Mouse (Mus musculus): ENCODE data around the gene Smco3. TPM values are rescaled to one million over a fixed set of nuclear protein-coding genes. Genes with fewer than 3 reads are reported as not detected.

Smco3 gene
- polyA plus RNA-seq, 1 experiment = not detected

DNA sequence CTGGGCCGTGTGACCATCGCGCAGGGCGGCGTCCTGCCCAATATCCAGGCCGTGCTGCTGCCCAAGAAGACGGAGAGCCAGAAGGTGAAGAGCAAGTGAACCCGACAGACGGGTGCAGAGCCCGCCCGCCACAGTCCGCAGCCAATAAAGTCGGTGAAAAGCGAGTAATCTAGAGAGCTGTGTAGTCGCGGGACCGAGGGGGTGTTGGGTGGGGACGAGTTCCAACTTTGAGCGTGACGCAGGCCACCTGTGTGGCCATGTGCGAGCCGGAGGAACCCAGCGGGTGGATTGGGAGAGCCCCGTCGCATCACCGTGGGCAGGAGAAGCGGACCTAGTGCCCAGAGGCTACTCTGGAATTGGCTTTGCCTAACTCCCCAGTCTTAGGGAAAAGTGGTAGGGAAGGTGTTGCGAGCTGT lies 26.6 kb downstream of the Smco3 start:
- DNase-seq (ENCODE audit: low read depth in 1 of 2, low spot score in 2 of 2) = peak in 1 of 2 experiments; percentile 29
- WGBS = 1% methylated on average over 28 of the region's 28 CpGs
- Histone ChIP-seq H3K4me3 (ENCODE audit: extremely low read depth, insufficient read depth, insufficient read length) (peak overlapping the region; percentile 88), H3K27ac (ENCODE audit: insufficient read depth, low read length) (peak overlapping the region; percentile 85), H3K27me3 (ENCODE audit: control insufficient read depth, insufficient read depth, low read length) (no peaks in the 10 kb centered on the region), H3K4me1 (ENCODE audit: control insufficient read depth, insufficient read depth, insufficient read length) (peaks cover 6% of the 10 kb centered on the region; the same call in 1 of the 2 replicates), H3K36me3 (ENCODE audit: control insufficient read depth, insufficient read depth, low read length) (peaks cover 7% of the 10 kb centered on the region)
- TF ChIP-seq CTCF (IDR thresholded peaks at IDR 0.05; ENCODE audit: extremely low read depth, insufficient read depth, insufficient read length, insufficient replicate concordance) = no peak
- TF ChIP-seq POLR2A (IDR thresholded peaks at IDR 0.05; ENCODE audit: low read depth, low read length) = no peak

DNA sequence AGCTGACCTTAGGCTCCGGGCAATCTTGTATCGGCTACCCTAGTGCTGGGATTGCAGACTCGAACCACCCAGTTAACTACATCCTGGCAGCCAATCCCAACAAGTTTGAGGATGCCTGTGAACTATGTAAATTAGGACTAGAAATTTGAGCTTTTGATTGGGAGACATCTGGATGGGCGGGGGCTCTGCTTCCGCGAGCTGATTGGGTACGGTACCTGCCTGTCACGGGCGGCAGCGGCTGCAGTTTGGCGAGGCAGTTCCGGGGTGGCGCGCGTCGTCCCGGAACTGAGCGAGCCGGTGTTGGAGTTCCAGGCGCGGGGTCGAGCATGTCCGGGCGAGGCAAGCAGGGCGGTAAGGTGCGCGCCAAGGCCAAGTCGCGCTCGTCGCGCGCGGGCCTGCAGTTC lies 27.2 kb downstream of the Smco3 start, which contains the start of gene H2afj:
H2afj (plus strand) TSS at position 231 of the 404 bp plus-strand sequence.
- H3K27me3 ChIP-seq (ENCODE audit: control insufficient read depth, insufficient read depth, low read length) = no peaks in the 10 kb centered on the region
- H3K27ac ChIP-seq (ENCODE audit: insufficient read depth, low read length) = peak within 1 kb of the TSS; percentile 85
- H3K4me3 ChIP-seq (ENCODE audit: extremely low read depth, insufficient read depth, insufficient read length) = peak within 1 kb of the TSS; percentile 88
- DNase-seq (ENCODE audit: low read depth in 1 of 2, low spot score in 2 of 2) = peak; percentile 92 to 98
- peaks cover 6% of the 10 kb centered on the region; the same call in 1 of the 2 replicates for H3K4me1 ChIP-seq (ENCODE audit: control insufficient read depth, insufficient read depth, insufficient read length)
- peaks cover 5% of the 10 kb centered on the region for H3K36me3 ChIP-seq (ENCODE audit: control insufficient read depth, insufficient read depth, low read length)
- no peak for TF ChIP-seq CTCF (IDR thresholded peaks at IDR 0.05; ENCODE audit: extremely low read depth, insufficient read depth, insufficient read length, insufficient replicate concordance)
- TF ChIP-seq POLR2A (IDR thresholded peaks at IDR 0.05; ENCODE audit: low read depth, low read length) = peak; percentile 88
- 1% methylated on average over 34 of the region's 34 CpGs for WGBS

DNA sequence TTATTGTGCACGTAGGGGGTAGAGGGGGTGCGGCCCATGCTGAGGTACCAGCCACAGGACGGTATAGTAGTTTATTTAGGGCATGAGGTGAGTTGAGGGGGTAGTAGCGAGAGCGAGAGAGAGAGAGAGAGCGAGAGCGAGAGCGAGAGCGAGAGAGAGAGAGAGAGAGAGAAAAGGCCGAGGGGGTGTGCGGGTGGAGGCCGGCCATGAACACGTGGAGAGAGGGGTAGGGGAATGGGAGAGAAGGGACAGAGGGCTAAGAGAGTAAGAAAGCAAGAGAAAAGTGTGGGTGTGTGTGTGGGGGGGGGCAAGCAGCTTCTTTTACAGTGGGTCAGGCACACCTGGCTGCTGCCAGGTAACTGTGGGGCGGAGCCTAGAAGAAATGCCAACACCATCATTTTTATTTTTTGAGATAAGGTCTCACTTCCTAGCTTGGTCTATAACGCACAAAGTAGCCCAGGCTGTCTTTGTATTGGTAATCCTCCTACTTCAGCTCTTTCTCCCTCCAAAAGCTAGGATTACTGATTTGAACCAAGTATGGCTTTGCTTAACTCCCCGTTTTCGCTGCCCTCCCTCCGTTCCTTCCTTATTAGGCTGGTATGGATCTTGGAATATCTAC lies 27.7 kb downstream of the Smco3 start:
- 58% methylated on average over 18 of the region's 18 CpGs for WGBS
- H3K27me3 ChIP-seq (ENCODE audit: control insufficient read depth, insufficient read depth, low read length) = no peaks in the 10 kb centered on the region
- H3K27ac ChIP-seq (ENCODE audit: insufficient read depth, low read length) = peak overlapping the region; percentile 63
- H3K36me3 ChIP-seq (ENCODE audit: control insufficient read depth, insufficient read depth, low read length) = peaks cover 4% of the 10 kb centered on the region
- H3K4me3 ChIP-seq (ENCODE audit: extremely low read depth, insufficient read depth, insufficient read length) = peak overlapping the region; percentile 37; the same call in 1 of the 2 replicates
- TF ChIP-seq CTCF (IDR thresholded peaks at IDR 0.05; ENCODE audit: extremely low read depth, insufficient read depth, insufficient read length, insufficient replicate concordance) = no peak
- no peak for TF ChIP-seq POLR2A (IDR thresholded peaks at IDR 0.05; ENCODE audit: low read depth, low read length)
- H3K4me1 ChIP-seq (ENCODE audit: control insufficient read depth, insufficient read depth, insufficient read length) = peaks cover 6% of the 10 kb centered on the region
- DNase-seq (ENCODE audit: low read depth in 1 of 2, low spot score in 2 of 2) = no peak

DNA sequence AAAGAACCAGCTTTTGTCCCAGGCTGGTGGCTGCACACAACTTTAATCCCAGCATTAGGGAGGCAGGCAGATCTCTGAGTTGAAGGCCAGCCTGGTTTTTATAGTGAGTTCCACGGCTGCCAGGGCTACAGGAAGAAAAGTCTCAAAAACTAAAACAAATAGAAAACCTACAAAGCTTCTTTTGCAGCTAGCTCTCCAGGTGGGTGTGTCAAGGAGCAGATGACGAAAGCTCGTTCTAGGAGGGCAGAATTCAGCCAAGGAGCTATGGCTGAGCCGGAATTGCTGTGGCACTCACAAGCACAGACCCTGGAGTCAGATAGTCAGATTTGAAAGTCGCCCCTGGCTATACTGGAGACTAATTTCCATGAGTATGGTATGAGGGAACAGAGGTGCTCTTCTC lies 28.4 kb downstream of the Smco3 start:
- 91% methylated on average over 5 of the region's 5 CpGs for WGBS
- Histone ChIP-seq H3K27me3 (ENCODE audit: control insufficient read depth, insufficient read depth, low read length) (no peaks in the 10 kb centered on the region), H3K36me3 (ENCODE audit: control insufficient read depth, insufficient read depth, low read length) (peaks cover 3% of the 10 kb centered on the region), H3K4me1 (ENCODE audit: control insufficient read depth, insufficient read depth, insufficient read length) (peaks cover 6% of the 10 kb centered on the region), H3K4me3 (ENCODE audit: extremely low read depth, insufficient read depth, insufficient read length) (no peak overlapping the region), H3K27ac (ENCODE audit: insufficient read depth, low read length) (no peak overlapping the region)
- TF ChIP-seq POLR2A (IDR thresholded peaks at IDR 0.05; ENCODE audit: low read depth, low read length) (no peak), CTCF (IDR thresholded peaks at IDR 0.05; ENCODE audit: extremely low read depth, insufficient read depth, insufficient read length, insufficient replicate concordance) (no peak)
- no peak for DNase-seq (ENCODE audit: low read depth in 1 of 2, low spot score in 2 of 2)

DNA sequence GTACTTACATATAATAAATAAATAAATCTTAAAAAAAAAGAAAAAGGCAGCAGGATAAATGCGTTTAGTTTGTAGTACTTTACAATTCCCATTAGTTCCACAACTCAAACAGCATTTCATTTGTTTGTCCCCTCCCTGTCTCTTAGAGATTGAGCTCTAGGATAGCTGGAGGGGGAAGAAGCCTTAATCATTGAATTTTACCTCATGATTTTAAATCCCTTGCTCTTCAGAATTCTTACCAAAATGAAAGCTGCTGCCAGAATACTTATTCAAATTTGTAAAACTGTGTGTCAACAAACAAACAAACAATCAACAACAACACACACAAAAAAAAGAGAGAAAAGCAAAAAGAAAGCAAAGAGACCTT lies 29.9 kb downstream of the Smco3 start:
- peaks cover 6% of the 10 kb centered on the region for H3K4me1 ChIP-seq (ENCODE audit: control insufficient read depth, insufficient read depth, insufficient read length)
- no peak for TF ChIP-seq POLR2A (IDR thresholded peaks at IDR 0.05; ENCODE audit: low read depth, low read length)
- TF ChIP-seq CTCF (IDR thresholded peaks at IDR 0.05; ENCODE audit: extremely low read depth, insufficient read depth, insufficient read length, insufficient replicate concordance) = no peak
- no peaks in the 10 kb centered on the region for H3K27me3 ChIP-seq (ENCODE audit: control insufficient read depth, insufficient read depth, low read length)
- no peak overlapping the region for H3K4me3 ChIP-seq (ENCODE audit: extremely low read depth, insufficient read depth, insufficient read length)
- no peak overlapping the region for H3K27ac ChIP-seq (ENCODE audit: insufficient read depth, low read length)
- H3K36me3 ChIP-seq (ENCODE audit: control insufficient read depth, insufficient read depth, low read length) = peaks cover 2% of the 10 kb centered on the region
- no peak for DNase-seq (ENCODE audit: low read depth in 1 of 2, low spot score in 2 of 2)
- WGBS = 46% methylated on average over 1 of the region's 1 CpGs

DNA sequence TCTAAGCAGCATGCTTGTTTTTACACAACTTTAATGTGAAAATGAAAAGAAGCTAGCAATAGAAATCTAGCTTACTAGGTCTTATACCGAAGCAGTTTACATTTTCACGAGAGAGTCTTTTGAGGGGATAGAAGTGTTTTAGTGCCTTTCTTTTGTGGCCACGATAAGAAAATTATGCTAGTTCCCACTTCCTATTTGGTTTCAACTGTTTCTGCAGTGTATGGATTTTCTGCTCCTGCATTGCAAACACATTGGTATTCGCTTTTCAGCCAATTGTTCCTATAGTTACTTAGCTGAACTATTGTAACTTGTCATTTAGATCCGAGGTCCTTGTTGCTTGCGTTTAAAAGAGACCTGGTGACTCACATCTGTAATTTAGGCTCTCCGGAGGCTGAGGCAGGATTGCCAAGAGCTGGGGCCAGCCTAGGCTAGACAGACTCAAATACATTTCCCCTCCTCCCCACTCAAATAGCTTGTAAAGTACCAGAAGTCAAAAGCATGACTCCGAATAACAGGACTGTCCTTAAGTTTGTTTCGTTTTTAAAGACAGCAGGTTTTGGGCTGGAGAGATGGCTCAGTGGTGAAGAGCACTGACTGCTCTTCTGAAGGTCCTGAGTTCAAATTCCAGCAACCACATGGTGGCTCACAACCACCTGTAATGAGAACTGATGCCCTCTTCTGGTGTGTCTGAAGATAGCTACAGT lies 30.4 kb downstream of the Smco3 start:
- Histone ChIP-seq H3K4me1 (ENCODE audit: control insufficient read depth, insufficient read depth, insufficient read length) (peaks cover 4% of the 10 kb centered on the region), H3K27ac (ENCODE audit: insufficient read depth, low read length) (peak overlapping the region; percentile 79), H3K36me3 (ENCODE audit: control insufficient read depth, insufficient read depth, low read length) (no peaks in the 10 kb centered on the region), H3K4me3 (ENCODE audit: extremely low read depth, insufficient read depth, insufficient read length) (peak overlapping the region; percentile 84), H3K27me3 (ENCODE audit: control insufficient read depth, insufficient read depth, low read length) (no peaks in the 10 kb centered on the region)
- no peak for TF ChIP-seq CTCF (IDR thresholded peaks at IDR 0.05; ENCODE audit: extremely low read depth, insufficient read depth, insufficient read length, insufficient replicate concordance)
- no peak for TF ChIP-seq POLR2A (IDR thresholded peaks at IDR 0.05; ENCODE audit: low read depth, low read length)
- no peak for DNase-seq (ENCODE audit: low read depth in 1 of 2, low spot score in 2 of 2)
- WGBS = 2% methylated on average over 9 of the region's 9 CpGs

All from spleen, adult 2 months (tissue).